Mouse (Mus musculus): ENCODE results near the gene Ccnjl. TPM values are rescaled to one million over a fixed set of nuclear protein-coding genes. Genes with fewer than 3 reads are reported as not detected.

Gene Ccnjl
- polyA plus RNA-seq, 1 experiment from 2014 or later, result 21.1 TPM

DNA sequence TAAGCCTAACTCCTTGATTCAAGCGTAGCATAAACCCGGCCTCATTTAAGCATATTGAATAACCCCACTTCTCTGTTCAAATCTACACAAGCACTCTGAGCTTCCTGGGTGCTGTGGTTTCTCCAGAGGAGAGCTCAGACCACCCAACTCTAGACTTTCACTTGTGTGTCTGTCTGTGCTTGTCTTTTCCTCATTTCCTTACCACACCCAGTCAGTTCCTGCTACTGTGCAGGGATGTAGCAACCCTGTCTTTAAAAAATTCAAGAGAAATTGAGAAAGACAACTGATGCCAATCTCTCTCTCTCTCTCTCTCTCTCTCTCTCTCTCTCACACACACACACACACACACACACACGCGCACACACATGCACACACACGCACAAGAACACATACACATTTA, 18.7 kb upstream of the Ccnjl start:
- H3K9me3 ChIP-seq (ENCODE audit: control insufficient read depth, low read length), result no peaks in the 10 kb centered on the region
- no peak overlapping the region for H3K4me2 ChIP-seq (ENCODE audit: low read length)
- no peaks in the 10 kb centered on the region for H3K27me3 ChIP-seq (ENCODE audit: control insufficient read depth, insufficient read depth, low read length)
- WGBS, result 90% methylated on average over 5 of the region's 5 CpGs
- no peak overlapping the region for H3K27ac ChIP-seq (replicated peaks in 1 of 2; ENCODE audit: control insufficient read depth in 1 of 2, insufficient read depth in 1 of 2, low read depth in 2 of 2, low read length in 2 of 2)
- no peak overlapping the region for H3K9ac ChIP-seq (ENCODE audit: low read length)
- H3K36me3 ChIP-seq (ENCODE audit: control insufficient read depth, insufficient read depth, low read length), result no peaks in the 10 kb centered on the region
- H3K4me1 ChIP-seq (ENCODE audit: control insufficient read depth in 2 of 2, insufficient read depth in 2 of 2, low read length in 2 of 2), result no peaks in the 10 kb centered on the region
- no peak overlapping the region for H3K4me3 ChIP-seq (ENCODE audit: control insufficient read depth in 1 of 2, insufficient read depth in 1 of 2, low read depth in 1 of 2, low read length in 2 of 2)
- ATAC-seq (ENCODE audit: insufficient number of reproducible peaks, insufficient read depth, low FRiP score, low read depth), result no peak

DNA sequence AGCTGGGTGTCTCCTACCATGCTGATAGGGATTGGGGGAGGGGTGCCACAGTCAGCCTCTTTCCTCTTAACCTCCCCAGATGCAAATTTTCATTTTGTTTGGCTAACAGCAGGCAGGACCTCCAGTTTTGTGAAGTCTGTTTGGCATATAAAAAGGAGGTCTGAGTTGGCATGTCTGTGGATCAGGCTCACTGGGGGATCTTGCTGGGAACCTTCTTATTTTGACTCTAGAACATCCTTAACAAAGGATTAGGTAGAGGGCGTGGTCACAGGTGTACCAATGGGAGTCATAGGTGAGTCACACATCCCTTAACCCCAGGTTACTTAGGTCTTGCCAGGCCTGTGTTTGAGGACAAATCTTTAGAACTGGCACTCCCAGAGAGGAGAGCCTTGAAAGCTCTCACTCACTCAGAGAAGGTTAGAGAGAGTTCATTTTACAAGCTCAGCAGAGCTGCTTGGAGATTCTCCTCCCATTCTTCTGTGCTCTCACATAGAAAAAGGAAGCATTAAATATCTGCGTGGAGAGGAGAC, 15.9 kb upstream of the Ccnjl start:
- H3K27ac ChIP-seq (replicated peaks in 1 of 2; ENCODE audit: control insufficient read depth in 1 of 2, insufficient read depth in 1 of 2, low read depth in 2 of 2, low read length in 2 of 2), result no peak overlapping the region
- 78% methylated on average over 2 of the region's 2 CpGs for WGBS
- H3K36me3 ChIP-seq (ENCODE audit: control insufficient read depth, insufficient read depth, low read length), result no peaks in the 10 kb centered on the region
- no peak overlapping the region for H3K4me2 ChIP-seq (ENCODE audit: low read length)
- H3K9ac ChIP-seq (ENCODE audit: low read length), result no peak overlapping the region
- H3K9me3 ChIP-seq (ENCODE audit: control insufficient read depth, low read length), result no peaks in the 10 kb centered on the region
- no peak for ATAC-seq (ENCODE audit: insufficient number of reproducible peaks, insufficient read depth, low FRiP score, low read depth)
- no peaks in the 10 kb centered on the region for H3K4me1 ChIP-seq (ENCODE audit: control insufficient read depth in 2 of 2, insufficient read depth in 2 of 2, low read length in 2 of 2)
- no peak overlapping the region for H3K4me3 ChIP-seq (ENCODE audit: control insufficient read depth in 1 of 2, insufficient read depth in 1 of 2, low read depth in 1 of 2, low read length in 2 of 2)
- no peaks in the 10 kb centered on the region for H3K27me3 ChIP-seq (ENCODE audit: control insufficient read depth, insufficient read depth, low read length)

DNA sequence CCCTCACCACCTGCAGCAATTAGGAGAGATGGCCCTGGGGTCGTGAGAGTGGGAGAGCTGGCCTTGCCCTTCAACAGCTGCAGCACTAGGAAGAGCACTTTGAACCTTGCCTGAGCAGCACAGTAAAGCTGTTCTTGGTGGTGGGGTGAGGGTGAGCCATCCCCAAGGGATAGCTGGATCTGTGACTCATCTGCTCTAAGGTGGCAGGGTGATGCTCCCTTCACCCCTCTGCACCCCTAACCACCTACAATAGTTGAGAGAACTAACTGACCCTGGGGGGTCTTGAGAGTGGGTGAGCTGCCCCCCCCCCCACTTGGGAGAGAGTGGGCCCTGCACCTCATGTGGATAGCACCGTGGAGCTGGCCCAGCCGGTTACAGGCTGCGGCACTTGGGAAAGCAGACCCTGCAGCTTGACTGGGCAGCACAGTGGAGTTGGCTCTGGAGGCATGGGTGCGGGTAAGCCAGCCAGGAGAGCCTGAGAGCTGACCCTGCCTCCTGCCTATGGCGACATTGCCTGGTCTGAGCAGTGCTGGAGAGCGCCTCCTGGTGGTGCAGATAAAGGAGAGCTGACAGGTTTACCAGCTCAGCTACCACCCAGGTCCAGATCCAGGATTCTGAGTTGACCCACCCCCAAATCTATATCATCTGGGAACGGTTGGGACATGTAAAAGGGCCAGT, 12.1 kb upstream of the Ccnjl start:
- Histone ChIP-seq H3K36me3 (ENCODE audit: control insufficient read depth, insufficient read depth, low read length) (no peaks in the 10 kb centered on the region), H3K4me3 (ENCODE audit: control insufficient read depth in 1 of 2, insufficient read depth in 1 of 2, low read depth in 1 of 2, low read length in 2 of 2) (no peak overlapping the region), H3K27ac (replicated peaks in 1 of 2; ENCODE audit: control insufficient read depth in 1 of 2, insufficient read depth in 1 of 2, low read depth in 2 of 2, low read length in 2 of 2) (no peak overlapping the region), H3K4me1 (ENCODE audit: control insufficient read depth in 2 of 2, insufficient read depth in 2 of 2, low read length in 2 of 2) (no peaks in the 10 kb centered on the region), H3K9ac (ENCODE audit: low read length) (no peak overlapping the region), H3K4me2 (ENCODE audit: low read length) (no peak overlapping the region), H3K27me3 (ENCODE audit: control insufficient read depth, insufficient read depth, low read length) (no peaks in the 10 kb centered on the region), H3K9me3 (ENCODE audit: control insufficient read depth, low read length) (no peaks in the 10 kb centered on the region)
- ATAC-seq (ENCODE audit: insufficient number of reproducible peaks, insufficient read depth, low FRiP score, low read depth), result no peak
- 37% methylated on average over 8 of the region's 8 CpGs for WGBS

DNA sequence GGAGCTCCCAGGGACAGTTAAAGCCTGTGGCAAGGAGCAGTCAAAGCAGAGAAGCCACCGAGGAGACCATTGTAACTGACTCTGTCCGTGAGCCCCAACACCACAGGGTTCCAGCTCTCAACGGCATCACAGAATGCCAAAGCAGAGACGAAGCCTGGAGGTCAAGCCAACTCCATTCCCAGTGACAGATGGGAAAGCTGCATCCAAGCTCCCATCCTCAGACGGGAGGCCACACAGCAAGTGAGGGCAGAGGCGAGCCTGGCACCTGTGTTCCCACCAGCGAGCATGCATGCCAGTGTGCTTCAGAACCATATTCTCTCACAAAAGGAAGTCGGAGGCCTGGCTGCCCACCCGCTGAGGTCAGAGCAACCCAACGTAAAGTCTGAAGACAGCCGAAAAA, 10.9 kb upstream of the Ccnjl start:
- no peak overlapping the region for H3K27ac ChIP-seq (replicated peaks in 1 of 2; ENCODE audit: control insufficient read depth in 1 of 2, insufficient read depth in 1 of 2, low read depth in 2 of 2, low read length in 2 of 2)
- ATAC-seq (ENCODE audit: insufficient number of reproducible peaks, insufficient read depth, low FRiP score, low read depth), result no peak
- no peaks in the 10 kb centered on the region for H3K27me3 ChIP-seq (ENCODE audit: control insufficient read depth, insufficient read depth, low read length)
- no peak overlapping the region for H3K9ac ChIP-seq (ENCODE audit: low read length)
- WGBS, result 84% methylated on average over 11 of the region's 11 CpGs
- no peak overlapping the region for H3K4me2 ChIP-seq (ENCODE audit: low read length)
- no peaks in the 10 kb centered on the region for H3K4me1 ChIP-seq (ENCODE audit: control insufficient read depth in 2 of 2, insufficient read depth in 2 of 2, low read length in 2 of 2)
- H3K9me3 ChIP-seq (ENCODE audit: control insufficient read depth, low read length), result no peaks in the 10 kb centered on the region
- H3K36me3 ChIP-seq (ENCODE audit: control insufficient read depth, insufficient read depth, low read length), result no peaks in the 10 kb centered on the region
- H3K4me3 ChIP-seq (ENCODE audit: control insufficient read depth in 1 of 2, insufficient read depth in 1 of 2, low read depth in 1 of 2, low read length in 2 of 2), result no peak overlapping the region

DNA sequence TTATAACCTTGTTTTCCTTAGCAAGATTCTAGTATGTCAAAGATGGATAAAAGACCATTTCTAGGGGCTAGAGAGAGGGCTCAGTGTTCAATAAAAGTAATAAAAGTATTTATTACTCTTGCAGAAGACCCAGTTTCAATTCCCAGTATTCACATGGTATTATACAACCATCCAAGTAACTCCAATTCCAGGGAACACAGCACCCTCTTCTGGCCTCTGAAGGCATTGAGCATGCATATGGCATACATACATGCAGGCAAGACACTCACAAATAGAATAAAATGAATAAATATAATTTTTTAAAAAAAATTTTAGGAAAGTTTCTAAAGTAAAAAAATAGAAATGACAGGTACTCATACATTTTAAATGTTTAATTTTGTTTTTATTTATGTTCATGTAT, 10.5 kb upstream of the Ccnjl start:
- Histone ChIP-seq H3K36me3 (ENCODE audit: control insufficient read depth, insufficient read depth, low read length) (no peaks in the 10 kb centered on the region), H3K4me2 (ENCODE audit: low read length) (no peak overlapping the region), H3K4me1 (ENCODE audit: control insufficient read depth in 2 of 2, insufficient read depth in 2 of 2, low read length in 2 of 2) (no peaks in the 10 kb centered on the region), H3K27ac (replicated peaks in 1 of 2; ENCODE audit: control insufficient read depth in 1 of 2, insufficient read depth in 1 of 2, low read depth in 2 of 2, low read length in 2 of 2) (no peak overlapping the region), H3K9ac (ENCODE audit: low read length) (no peak overlapping the region), H3K4me3 (ENCODE audit: control insufficient read depth in 1 of 2, insufficient read depth in 1 of 2, low read depth in 1 of 2, low read length in 2 of 2) (no peak overlapping the region), H3K9me3 (ENCODE audit: control insufficient read depth, low read length) (no peaks in the 10 kb centered on the region), H3K27me3 (ENCODE audit: control insufficient read depth, insufficient read depth, low read length) (no peaks in the 10 kb centered on the region)
- no peak for ATAC-seq (ENCODE audit: insufficient number of reproducible peaks, insufficient read depth, low FRiP score, low read depth)

DNA sequence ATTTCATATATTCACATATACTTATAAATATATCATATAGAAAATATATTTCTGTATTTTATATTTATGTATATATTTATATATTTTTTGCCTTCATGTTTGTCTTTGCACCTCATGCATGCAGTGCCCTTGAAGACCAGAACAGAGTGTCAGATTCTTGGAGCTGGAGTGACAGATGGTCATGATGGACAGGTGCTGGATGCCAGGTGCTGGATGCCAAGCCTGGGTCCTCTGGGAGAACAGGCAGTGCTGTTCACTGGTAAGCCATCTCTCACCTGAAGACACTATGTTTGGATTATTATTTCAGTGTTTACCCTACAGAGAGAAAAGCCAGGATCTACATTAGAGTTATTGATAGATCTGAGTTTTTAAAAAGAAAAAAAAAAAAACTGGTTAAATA, 9.8 kb upstream of the Ccnjl start:
- H3K4me1 ChIP-seq (ENCODE audit: control insufficient read depth in 2 of 2, insufficient read depth in 2 of 2, low read length in 2 of 2), result no peaks in the 10 kb centered on the region
- no peak overlapping the region for H3K4me2 ChIP-seq (ENCODE audit: low read length)
- no peak for ATAC-seq (ENCODE audit: insufficient number of reproducible peaks, insufficient read depth, low FRiP score, low read depth)
- H3K4me3 ChIP-seq (ENCODE audit: control insufficient read depth in 1 of 2, insufficient read depth in 1 of 2, low read depth in 1 of 2, low read length in 2 of 2), result no peak overlapping the region
- no peaks in the 10 kb centered on the region for H3K9me3 ChIP-seq (ENCODE audit: control insufficient read depth, low read length)
- H3K36me3 ChIP-seq (ENCODE audit: control insufficient read depth, insufficient read depth, low read length), result no peaks in the 10 kb centered on the region
- H3K9ac ChIP-seq (ENCODE audit: low read length), result no peak overlapping the region
- no peak overlapping the region for H3K27ac ChIP-seq (replicated peaks in 1 of 2; ENCODE audit: control insufficient read depth in 1 of 2, insufficient read depth in 1 of 2, low read depth in 2 of 2, low read length in 2 of 2)
- H3K27me3 ChIP-seq (ENCODE audit: control insufficient read depth, insufficient read depth, low read length), result no peaks in the 10 kb centered on the region

DNA sequence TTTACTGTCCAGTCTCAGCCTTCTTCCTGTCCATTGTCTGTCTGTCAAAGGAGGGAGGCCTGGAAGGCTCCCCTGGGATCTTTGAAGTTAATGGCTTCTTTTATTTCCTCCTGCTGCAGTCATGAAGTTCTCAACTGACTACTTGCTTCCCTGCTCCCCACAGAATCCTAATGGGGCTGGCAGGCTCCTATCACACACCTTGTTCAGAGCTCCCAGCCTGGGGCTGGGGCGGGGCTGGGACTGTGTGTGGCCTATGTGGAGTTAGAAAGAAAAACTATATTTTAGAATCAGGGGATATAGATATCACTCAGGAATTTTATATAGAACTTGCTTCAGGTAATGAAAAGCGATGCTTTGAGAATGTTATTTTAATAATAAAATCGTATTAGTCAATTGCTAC, 8.1 kb upstream of the Ccnjl start:
- no peaks in the 10 kb centered on the region for H3K27me3 ChIP-seq (ENCODE audit: control insufficient read depth, insufficient read depth, low read length)
- H3K9ac ChIP-seq (ENCODE audit: low read length), result no peak overlapping the region
- no peaks in the 10 kb centered on the region for H3K4me1 ChIP-seq (ENCODE audit: control insufficient read depth in 2 of 2, insufficient read depth in 2 of 2, low read length in 2 of 2)
- H3K4me3 ChIP-seq (ENCODE audit: control insufficient read depth in 1 of 2, insufficient read depth in 1 of 2, low read depth in 1 of 2, low read length in 2 of 2), result no peak overlapping the region
- H3K4me2 ChIP-seq (ENCODE audit: low read length), result no peak overlapping the region
- WGBS, result 85% methylated on average over 3 of the region's 3 CpGs
- ATAC-seq (ENCODE audit: insufficient number of reproducible peaks, insufficient read depth, low FRiP score, low read depth), result no peak
- no peaks in the 10 kb centered on the region for H3K36me3 ChIP-seq (ENCODE audit: control insufficient read depth, insufficient read depth, low read length)
- no peak overlapping the region for H3K27ac ChIP-seq (replicated peaks in 1 of 2; ENCODE audit: control insufficient read depth in 1 of 2, insufficient read depth in 1 of 2, low read depth in 2 of 2, low read length in 2 of 2)
- no peaks in the 10 kb centered on the region for H3K9me3 ChIP-seq (ENCODE audit: control insufficient read depth, low read length)

DNA sequence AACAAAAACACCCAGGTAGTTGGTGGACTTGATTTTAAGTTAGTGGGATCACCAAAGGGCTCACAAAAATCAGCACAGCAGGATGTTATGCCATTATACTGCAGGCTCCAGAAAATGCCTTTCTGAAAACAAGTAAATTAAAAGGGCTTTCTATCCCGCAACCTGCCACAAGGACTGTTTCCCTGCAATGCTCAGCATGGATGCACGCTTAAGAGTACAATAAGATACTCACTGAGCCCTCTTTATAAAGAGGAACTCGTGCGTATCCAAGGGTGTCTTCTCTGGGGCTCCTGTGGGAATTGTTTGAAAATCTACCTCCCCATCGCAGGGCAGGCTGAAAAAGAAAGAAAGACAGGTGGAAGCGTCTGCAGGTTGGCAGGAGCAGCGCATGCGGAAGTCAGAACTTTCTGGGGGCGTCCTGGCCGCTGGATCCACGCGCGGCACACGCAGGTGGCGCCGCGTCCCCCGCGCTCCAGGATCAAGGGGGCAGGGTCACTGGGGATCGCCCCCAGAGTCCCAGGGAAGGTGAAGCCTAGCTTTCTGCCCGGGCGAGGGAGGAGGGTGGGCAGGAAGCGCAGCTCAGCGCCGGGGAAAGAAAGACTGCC, 404 bp upstream of the Ccnjl start:
- WGBS, result under 1% methylated on average over 24 of the region's 25 CpGs
- H3K4me2 ChIP-seq (ENCODE audit: low read length), result peak overlapping the region; percentile 85
- no peak for ATAC-seq (ENCODE audit: insufficient number of reproducible peaks, insufficient read depth, low FRiP score, low read depth)

More for the DNA sequence above, 404 bp upstream of the Ccnjl start:
- Histone ChIP-seq H3K36me3 (ENCODE audit: control insufficient read depth, insufficient read depth, low read length) (peaks cover 25% of the 10 kb centered on the region), H3K27me3 (ENCODE audit: control insufficient read depth, insufficient read depth, low read length) (no peaks in the 10 kb centered on the region), H3K4me3 (ENCODE audit: control insufficient read depth in 1 of 2, insufficient read depth in 1 of 2, low read depth in 1 of 2, low read length in 2 of 2) (peak overlapping the region; percentile 69 to 86), H3K9ac (ENCODE audit: low read length) (peak overlapping the region; percentile 90), H3K9me3 (ENCODE audit: control insufficient read depth, low read length) (no peaks in the 10 kb centered on the region), H3K27ac (replicated peaks in 1 of 2; ENCODE audit: control insufficient read depth in 1 of 2, insufficient read depth in 1 of 2, low read depth in 2 of 2, low read length in 2 of 2) (peak overlapping the region; percentile 89 to 90), H3K4me1 (ENCODE audit: control insufficient read depth in 2 of 2, insufficient read depth in 2 of 2, low read length in 2 of 2) (peaks cover 9 to 35% of the 10 kb centered on the region in 2 experiments)

Measured in heart, embryonic 14.5 days (tissue).